Mouse (Mus musculus) gastrocnemius, postnatal 10 days (tissue): ENCODE results near the gene Cuzd1. TPM values are rescaled to one million over a fixed set of nuclear protein-coding genes. Genes with fewer than 3 reads are reported as not detected.

Experiments used
- total RNA-seq, 2 experiments: library from RNA; stranded (reverse); gene quantifications; 2 replicates each; pipeline ENCODE4 v1.2.3; 2021

Cuzd1 gene
- total RNA-seq, 2 experiments from 2014 or later = not detected

Other genes with a start within 250 kb of the Cuzd1 start
- gene 4933402N03Rik, start 176.0 kb downstream of the Cuzd1 start, total RNA-seq = not detected
- not detected for gene 5430419D17Rik, start 147.9 kb downstream of the Cuzd1 start, total RNA-seq
- gene Fam24b, start 7.2 kb upstream of the Cuzd1 start, total RNA-seq = not detected
- gene Fam24a, start 11.6 kb upstream of the Cuzd1 start, total RNA-seq = not detected
- gene 2310057M21Rik, start 40.5 kb upstream of the Cuzd1 start, total RNA-seq = 10 to 100 TPM; 14.2 to 15.0 TPM
- gene Pstk, start 48.8 kb upstream of the Cuzd1 start, total RNA-seq = 10 to 100 TPM; 30.1 to 36.2 TPM
- gene Ikzf5, start 88.2 kb upstream of the Cuzd1 start, total RNA-seq = 10 to 100 TPM; 23.1 to 23.5 TPM
- gene Acadsb, start 88.3 kb upstream of the Cuzd1 start, total RNA-seq = 10 to 100 TPM; 72.8 to 75.2 TPM
- gene Hmx3, start 220.6 kb upstream of the Cuzd1 start, total RNA-seq = not detected
- gene Hmx2, start 226.5 kb upstream of the Cuzd1 start, total RNA-seq = not detected
- gene Bub3, start 237.9 kb upstream of the Cuzd1 start, total RNA-seq = 10 to 100 TPM; 37.3 to 37.9 TPM